Mouse (Mus musculus) liver, embryonic 13.5 days (tissue): ENCODE measurements around the gene Rasal2. TPM values are rescaled to one million over a fixed set of nuclear protein-coding genes. Genes with fewer than 3 reads are reported as not detected.

Source experiments
- ATAC-seq: fragments of 200-750 bp; cut with Nextera tagmentation; 2 replicates; pipeline ENCODE4 v1.8.0; 2017; ENCODE audit warnings: low read depth, mild to moderate bottlenecking, moderate number of reproducible peaks, moderate library complexity
- DNase-seq: peaks from one replicate; pipeline ENCODE4 v3.0.0; 2022
- H3K27ac ChIP-seq: fragments of 300-500 bp; sonication (generic); 2 replicates; pipeline ENCODE4 v1.5.1; 2015; ENCODE audit warnings: moderate library complexity, mild to moderate bottlenecking, inconsistent platforms
- H3K27me3 ChIP-seq: fragments of 300-500 bp; sonication (generic); 2 replicates; pipeline ENCODE4 v1.6.1; 2015; ENCODE audit warnings: mild to moderate bottlenecking, inconsistent platforms
- H3K36me3 ChIP-seq: fragments of 300-500 bp; sonication (generic); 2 replicates; pipeline ENCODE4 v1.6.1; 2015; ENCODE audit warnings: mild to moderate bottlenecking, inconsistent platforms
- H3K4me1 ChIP-seq: fragments of 300-500 bp; sonication (generic); replicated peaks from 2 replicates; pipeline ENCODE4 v1.6.1; 2015; ENCODE audit warnings: inconsistent platforms
- H3K4me2 ChIP-seq: fragments of 300-500 bp; sonication (generic); 2 replicates; pipeline ENCODE4 v1.6.1; 2015; ENCODE audit warnings: inconsistent platforms, mild to moderate bottlenecking, moderate library complexity
- H3K4me3 ChIP-seq: fragments of 300-500 bp; sonication (generic); replicated peaks from 2 replicates; pipeline ENCODE4 v1.5.1; 2015; ENCODE audit warnings: mild to moderate bottlenecking, inconsistent platforms
- H3K9ac ChIP-seq: fragments of 300-500 bp; sonication (generic); 2 replicates; pipeline ENCODE4 v1.6.1; 2015; ENCODE audit warnings: mild to moderate bottlenecking, inconsistent platforms
- H3K9me3 ChIP-seq: fragments of 300-500 bp; sonication (generic); replicated peaks from 2 replicates; pipeline ENCODE4 v1.6.1; 2016; ENCODE audit warnings: inconsistent platforms
- WGBS: fragments of 180-500 bp; shearing (Covaris S2); methylation state at CpG from one replicate; pipeline ENCODE4 v1.1.7; 2015; ENCODE audit not compliant: insufficient replicate concordance; 5-methylcytosine and 5-hydroxymethylcytosine counted together
- polyA plus RNA-seq: library from polyadenylated mRNA; unstranded; fragments of >200 nt; fragmentation: Nextera tagmentation; extraction: Ambion mirVana; gene quantifications from 2 replicates; pipeline ENCODE4 v1.2.1, GENCODE M21; 2015

The Rasal2 gene
- polyA plus RNA-seq, 1 experiment from 2014 or later, result 1.5 TPM

DNA sequence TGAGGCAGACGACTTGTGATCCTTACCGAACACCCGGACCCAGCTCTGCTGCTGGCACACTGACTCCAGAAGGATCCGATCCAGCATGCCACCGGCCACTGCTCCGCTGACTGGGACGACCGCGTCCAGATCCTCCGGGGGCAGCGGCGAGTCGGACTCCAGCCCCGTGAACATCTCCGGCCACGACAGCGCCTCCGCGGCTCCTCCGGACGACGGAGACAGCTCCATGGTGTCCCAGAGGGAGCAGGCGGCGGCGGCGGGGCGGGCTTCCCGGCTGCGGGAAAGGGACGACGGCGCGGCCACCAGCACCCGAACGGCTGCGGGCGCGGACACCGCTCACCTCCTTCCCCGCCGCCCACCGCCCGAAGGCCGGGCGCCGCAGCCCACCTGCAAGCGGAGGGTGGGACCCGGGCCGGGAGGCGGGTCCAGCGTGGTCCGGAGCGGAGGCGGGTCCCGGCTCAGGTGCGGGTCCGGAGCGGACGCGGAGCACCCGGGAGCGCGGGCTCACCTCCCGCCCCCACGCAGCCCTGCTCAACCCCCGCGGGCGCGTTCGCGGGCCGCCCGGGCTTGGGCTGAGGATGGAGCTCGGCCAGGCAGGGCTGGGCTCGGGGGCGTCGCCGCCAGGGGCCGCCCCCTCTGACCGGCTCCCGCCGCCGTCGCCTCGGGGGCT lies 549 bp downstream of the Rasal2 start:
- Histone ChIP-seq H3K4me3 (peak overlapping the region; percentile 83), H3K9ac (peak overlapping the region; percentile 82), H3K4me2 (peak overlapping the region; percentile 94), H3K9me3 (no peaks in the 10 kb centered on the region), H3K27ac (peak overlapping the region; percentile 65; the same call in 1 of the 2 replicates), H3K36me3 (no peaks in the 10 kb centered on the region), H3K27me3 (peaks cover 8% of the 10 kb centered on the region; the same call in 1 of the 2 replicates), H3K4me1 (peaks cover 21% of the 10 kb centered on the region)
- ATAC-seq (peak; percentile 79), DNase-seq (peak; percentile 33)
- WGBS, result under 1% methylated on average over 83 of the region's 85 CpGs

DNA sequence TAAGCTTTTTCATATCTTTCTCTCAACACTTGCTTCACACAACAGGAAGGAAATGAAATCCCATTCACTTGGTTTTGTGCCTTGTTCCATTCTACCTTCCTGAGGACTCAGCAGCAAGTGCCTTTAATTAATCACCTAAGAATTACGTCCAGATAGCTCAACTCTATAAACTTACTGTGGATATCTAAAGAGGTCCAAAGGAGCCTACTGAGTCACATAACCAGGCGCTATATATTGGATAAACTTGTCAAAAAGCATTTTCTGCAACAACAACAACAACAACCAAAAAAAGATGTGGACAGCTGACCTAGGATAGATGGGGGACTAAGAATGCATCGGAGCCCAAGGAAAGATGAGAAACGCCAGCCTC lies 1.1 kb downstream of the Rasal2 start:
- no peaks in the 10 kb centered on the region for H3K36me3 ChIP-seq
- no peaks in the 10 kb centered on the region for H3K9me3 ChIP-seq
- ATAC-seq (no peak), DNase-seq (no peak)
- H3K9ac ChIP-seq, result peak overlapping the region; percentile 82
- no peak overlapping the region for H3K27ac ChIP-seq
- peaks cover 21% of the 10 kb centered on the region for H3K4me1 ChIP-seq
- WGBS, result 2% methylated on average over 4 of the region's 4 CpGs
- H3K27me3 ChIP-seq, result peaks cover 8% of the 10 kb centered on the region; the same call in 1 of the 2 replicates
- peak overlapping the region; percentile 94 for H3K4me2 ChIP-seq
- peak overlapping the region; percentile 83 for H3K4me3 ChIP-seq

DNA sequence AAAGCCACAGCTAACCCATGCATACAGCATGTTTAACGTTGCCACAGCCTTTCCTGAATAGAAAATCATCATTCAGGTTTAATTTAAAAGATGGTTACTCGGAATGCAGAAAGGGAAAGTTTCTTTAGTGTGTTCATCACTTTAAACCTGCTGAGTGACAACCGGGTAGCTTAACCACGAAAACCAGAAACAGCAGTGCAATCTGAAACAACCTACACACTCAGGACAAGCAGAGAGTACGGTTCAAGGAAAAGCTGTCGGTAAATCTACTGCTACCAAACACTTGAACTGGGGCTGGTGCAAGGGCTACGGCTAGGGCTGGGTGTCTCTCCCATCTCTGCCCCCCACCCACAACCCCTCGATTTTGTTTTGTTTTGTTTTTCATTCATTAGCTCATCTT lies 1.5 kb downstream of the Rasal2 start:
- H3K4me3 ChIP-seq, result peak overlapping the region; percentile 83
- no peak for ATAC-seq
- H3K9ac ChIP-seq, result peak overlapping the region; percentile 82; the same call in 1 of the 2 replicates
- peak overlapping the region; percentile 94 for H3K4me2 ChIP-seq
- peaks cover 8% of the 10 kb centered on the region; the same call in 1 of the 2 replicates for H3K27me3 ChIP-seq
- no peaks in the 10 kb centered on the region for H3K9me3 ChIP-seq
- H3K36me3 ChIP-seq, result no peaks in the 10 kb centered on the region
- WGBS, result 7% methylated on average over 8 of the region's 8 CpGs
- H3K4me1 ChIP-seq, result peaks cover 19% of the 10 kb centered on the region
- DNase-seq, result no peak
- no peak overlapping the region for H3K27ac ChIP-seq

DNA sequence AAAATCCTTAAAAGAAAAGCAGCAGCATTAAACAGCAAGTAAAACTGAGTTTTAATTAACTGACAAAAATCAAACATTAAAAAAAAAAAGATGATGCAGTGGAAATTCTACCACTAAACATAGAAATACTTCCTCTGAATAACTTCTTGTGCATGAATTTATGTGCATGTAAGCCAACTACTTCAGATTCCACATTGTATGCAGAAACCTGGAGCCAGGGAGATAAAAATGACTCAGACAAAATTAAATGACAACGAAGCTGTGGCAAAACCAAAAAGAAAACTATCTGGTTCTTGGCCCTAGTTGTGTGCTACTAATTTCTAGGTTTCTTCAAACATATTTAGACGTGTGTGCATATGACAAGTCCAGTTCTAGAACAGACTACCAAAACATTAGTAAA lies 2.7 kb downstream of the Rasal2 start:
- no peaks in the 10 kb centered on the region for H3K9me3 ChIP-seq
- 48% methylated on average over 2 of the region's 2 CpGs for WGBS
- H3K36me3 ChIP-seq, result no peaks in the 10 kb centered on the region
- H3K27ac ChIP-seq, result no peak overlapping the region
- ATAC-seq (no peak), DNase-seq (no peak)
- H3K4me2 ChIP-seq, result no peak overlapping the region
- peaks cover 8% of the 10 kb centered on the region; the same call in 1 of the 2 replicates for H3K27me3 ChIP-seq
- peaks cover 13% of the 10 kb centered on the region for H3K4me1 ChIP-seq
- H3K9ac ChIP-seq, result no peak overlapping the region
- no peak overlapping the region for H3K4me3 ChIP-seq

DNA sequence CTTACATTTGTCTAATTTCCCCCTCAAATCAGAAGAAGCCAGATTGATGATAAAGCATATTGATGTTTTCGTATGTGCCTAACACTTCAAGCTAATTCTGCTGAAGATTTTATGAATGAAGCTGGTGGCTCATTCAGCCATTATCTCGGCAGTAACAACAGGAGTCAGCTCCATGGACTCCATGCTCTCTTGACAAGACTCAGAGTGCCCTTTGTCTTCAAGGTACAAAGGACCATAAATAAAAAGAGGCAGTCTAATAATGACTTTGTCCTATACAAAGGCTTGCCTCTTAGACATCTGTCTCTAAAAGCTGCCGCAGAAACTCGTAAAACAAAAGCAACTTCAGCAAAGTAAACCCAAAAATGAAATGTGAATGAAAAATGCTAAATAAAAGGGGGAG lies 24.4 kb downstream of the Rasal2 start:
- H3K4me3 ChIP-seq, result no peak overlapping the region
- H3K27ac ChIP-seq, result no peak overlapping the region
- DNase-seq, result no peak
- H3K36me3 ChIP-seq, result no peaks in the 10 kb centered on the region
- no peaks in the 10 kb centered on the region for H3K4me1 ChIP-seq
- H3K4me2 ChIP-seq, result no peak overlapping the region
- ATAC-seq, result no peak
- no peaks in the 10 kb centered on the region for H3K27me3 ChIP-seq
- H3K9me3 ChIP-seq, result no peaks in the 10 kb centered on the region
- no peak overlapping the region for H3K9ac ChIP-seq
- WGBS, result 69% methylated on average over 4 of the region's 4 CpGs

DNA sequence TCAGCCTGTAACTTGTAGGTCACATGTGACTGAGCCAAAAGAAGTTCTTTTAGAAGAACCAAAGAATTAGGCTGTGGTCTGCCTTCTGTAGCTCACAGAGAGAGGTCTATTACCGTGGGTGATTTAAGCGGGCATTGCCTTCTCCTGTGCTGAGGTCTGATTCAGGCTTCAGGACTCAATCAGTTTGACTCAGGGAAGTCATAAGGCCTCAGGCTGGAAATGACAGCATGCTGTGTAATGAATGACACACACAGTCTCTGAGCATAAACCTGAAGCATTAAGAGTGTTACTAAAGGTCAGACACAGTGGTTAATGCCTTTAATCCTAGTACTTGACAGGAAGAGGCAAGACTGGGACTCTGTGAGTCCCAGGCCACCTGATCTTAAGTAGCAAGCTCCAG lies 31.7 kb downstream of the Rasal2 start:
- H3K4me1 ChIP-seq, result no peaks in the 10 kb centered on the region
- no peak overlapping the region for H3K9ac ChIP-seq
- no peaks in the 10 kb centered on the region for H3K27me3 ChIP-seq
- 60% methylated on average over 2 of the region's 2 CpGs for whole genome bisulfite sequencing
- ATAC-seq (no peak), DNase-seq (no peak)
- H3K4me3 ChIP-seq, result no peak overlapping the region
- H3K4me2 ChIP-seq, result no peak overlapping the region
- H3K36me3 ChIP-seq, result no peaks in the 10 kb centered on the region
- no peaks in the 10 kb centered on the region for H3K9me3 ChIP-seq
- no peak overlapping the region for H3K27ac ChIP-seq

DNA sequence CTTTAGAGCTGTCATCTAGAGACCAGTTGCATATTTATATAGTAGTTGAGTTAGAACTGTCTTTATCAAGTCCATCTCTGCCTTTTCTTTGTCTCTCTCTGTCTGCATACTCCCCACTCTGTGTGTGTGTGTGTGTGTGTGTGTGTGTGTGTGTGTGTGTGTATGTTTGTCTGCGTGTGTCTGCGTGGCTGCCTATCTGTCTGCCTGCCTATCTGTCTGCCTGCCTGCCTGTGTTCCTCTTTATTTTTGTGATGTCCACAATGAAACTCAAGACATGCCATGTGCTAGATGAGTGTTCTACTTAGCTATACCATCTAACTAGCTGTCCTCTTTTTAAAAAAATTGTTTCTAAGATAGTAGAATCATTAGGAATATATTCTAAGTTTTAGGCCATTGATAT lies 42.0 kb downstream of the Rasal2 start:
- no peaks in the 10 kb centered on the region for H3K9me3 ChIP-seq
- no peak overlapping the region for H3K4me2 ChIP-seq
- H3K4me3 ChIP-seq, result no peak overlapping the region
- ATAC-seq, result no peak
- H3K27ac ChIP-seq, result no peak overlapping the region
- no peaks in the 10 kb centered on the region for H3K27me3 ChIP-seq
- DNase-seq, result no peak
- no peaks in the 10 kb centered on the region for H3K36me3 ChIP-seq
- WGBS, result 49% methylated on average over 2 of the region's 2 CpGs
- no peak overlapping the region for H3K9ac ChIP-seq
- no peaks in the 10 kb centered on the region for H3K4me1 ChIP-seq

DNA sequence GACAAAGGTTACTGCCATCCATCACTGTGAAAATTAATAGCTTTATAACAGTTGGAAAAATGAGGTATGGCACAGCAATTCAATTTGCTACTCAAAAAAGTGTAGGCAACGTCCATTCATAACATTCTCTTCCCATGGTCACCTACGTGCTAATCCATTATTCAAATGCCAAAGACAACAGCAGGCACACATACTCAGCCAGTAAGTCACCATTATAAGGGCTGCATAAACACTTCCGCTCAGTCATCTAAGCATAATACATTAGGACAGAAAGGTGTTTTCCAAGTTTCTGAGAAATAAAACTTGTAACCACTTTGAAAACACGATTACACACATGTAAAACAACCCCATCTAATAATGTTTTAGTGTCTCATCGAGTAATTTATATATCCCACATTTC lies 44.1 kb downstream of the Rasal2 start:
- ATAC-seq (no peak), DNase-seq (no peak)
- H3K9me3 ChIP-seq, result no peaks in the 10 kb centered on the region
- no peak overlapping the region for H3K4me2 ChIP-seq
- H3K4me1 ChIP-seq, result no peaks in the 10 kb centered on the region
- H3K4me3 ChIP-seq, result no peak overlapping the region
- no peaks in the 10 kb centered on the region for H3K27me3 ChIP-seq
- H3K9ac ChIP-seq, result no peak overlapping the region
- no peak overlapping the region for H3K27ac ChIP-seq
- WGBS, result 66% methylated on average over 5 of the region's 5 CpGs
- no peaks in the 10 kb centered on the region for H3K36me3 ChIP-seq

DNA sequence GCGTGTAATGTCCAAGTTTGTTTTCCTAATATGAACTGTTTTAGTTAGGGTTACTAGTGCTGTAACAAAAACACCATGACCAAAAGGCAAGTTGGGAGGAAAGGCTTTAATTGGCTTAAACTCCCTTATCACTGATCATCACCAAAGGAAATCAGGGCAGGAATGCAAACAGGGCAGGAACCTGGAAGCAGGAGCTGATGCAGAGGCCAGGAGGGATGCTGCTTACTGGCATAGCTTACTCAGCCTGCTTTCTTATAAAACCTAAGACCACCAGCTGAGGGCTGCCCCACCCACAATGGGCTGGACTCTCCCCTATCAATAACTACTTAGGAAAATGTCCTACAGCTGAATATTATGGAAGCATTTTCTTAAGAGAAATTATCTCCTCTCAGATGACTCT lies 65.7 kb downstream of the Rasal2 start:
- H3K4me3 ChIP-seq, result no peak overlapping the region
- H3K27me3 ChIP-seq, result no peaks in the 10 kb centered on the region
- no peak overlapping the region for H3K4me2 ChIP-seq
- no peaks in the 10 kb centered on the region for H3K9me3 ChIP-seq
- no peak overlapping the region for H3K27ac ChIP-seq
- no peak for ATAC-seq
- 56% methylated on average over 1 of the region's 1 CpGs for WGBS
- no peaks in the 10 kb centered on the region for H3K4me1 ChIP-seq
- DNase-seq, result no peak
- H3K9ac ChIP-seq, result no peak overlapping the region
- H3K36me3 ChIP-seq, result no peaks in the 10 kb centered on the region

DNA sequence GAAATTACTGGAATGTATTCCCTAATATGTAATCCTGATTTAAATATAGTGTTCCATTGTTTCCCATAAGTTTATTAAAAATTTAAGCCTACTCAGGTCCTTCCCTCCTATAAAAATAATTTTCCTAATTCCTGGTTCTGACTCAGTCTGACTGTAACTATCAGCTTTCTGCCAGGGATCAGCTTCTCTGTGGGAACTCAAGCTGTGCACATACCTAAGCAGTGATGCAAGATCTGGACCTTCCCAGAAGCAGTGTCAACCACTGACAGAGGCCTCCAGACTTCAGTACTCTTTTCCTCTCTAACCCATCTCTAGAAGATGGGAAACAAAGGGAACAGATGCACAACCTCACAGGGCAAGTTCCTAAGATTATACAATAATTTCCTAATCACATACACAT lies 68.9 kb downstream of the Rasal2 start:
- DNase-seq (no peak), ATAC-seq (no peak)
- no peaks in the 10 kb centered on the region for H3K9me3 ChIP-seq
- H3K27ac ChIP-seq, result no peak overlapping the region
- no peak overlapping the region for H3K9ac ChIP-seq
- no peaks in the 10 kb centered on the region for H3K4me1 ChIP-seq
- no peak overlapping the region for H3K4me3 ChIP-seq
- H3K4me2 ChIP-seq, result no peak overlapping the region
- no peaks in the 10 kb centered on the region for H3K36me3 ChIP-seq
- no peaks in the 10 kb centered on the region for H3K27me3 ChIP-seq

DNA sequence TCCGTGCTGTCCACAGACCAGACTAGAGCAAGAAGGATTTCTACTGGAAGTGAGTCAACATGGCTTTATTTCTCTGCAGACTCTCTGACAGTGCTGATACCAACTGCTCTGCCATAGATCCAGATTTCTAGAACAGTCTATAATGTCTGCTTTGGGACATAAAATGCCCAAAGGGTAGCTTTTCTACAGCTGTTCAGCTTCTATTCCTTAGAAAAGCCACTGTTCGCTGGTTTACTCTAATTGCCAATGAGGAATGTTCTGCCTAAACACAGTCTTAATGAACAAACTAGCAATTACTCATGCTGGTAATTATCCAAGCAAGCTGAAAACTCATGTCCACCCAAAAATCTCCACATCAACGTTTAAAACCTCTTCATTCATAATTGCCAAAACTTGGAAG lies 77.6 kb downstream of the Rasal2 start:
- no peaks in the 10 kb centered on the region for H3K27me3 ChIP-seq

DNA sequence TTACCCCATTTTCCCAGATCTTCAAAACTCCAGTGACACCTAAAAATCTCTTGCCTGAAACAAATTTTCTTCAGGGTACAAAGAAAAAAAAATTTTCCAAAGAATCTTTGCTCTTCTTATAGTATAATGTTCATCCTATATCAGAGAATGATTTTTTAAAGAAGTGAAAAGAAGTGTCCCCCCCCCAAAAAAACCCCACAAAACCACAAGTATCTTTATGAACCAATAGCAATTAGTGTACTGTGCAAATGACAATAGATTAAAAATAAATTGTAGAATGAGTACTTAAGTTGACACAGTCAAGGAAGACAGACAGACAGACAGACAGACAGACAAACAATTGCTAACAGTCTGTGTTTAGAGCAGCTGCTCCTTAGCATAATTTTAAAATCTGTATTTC lies 84.3 kb downstream of the Rasal2 start:
- H3K4me1 ChIP-seq, result no peaks in the 10 kb centered on the region
- no peak for ATAC-seq

More for the DNA sequence above, 77.6 kb downstream of the Rasal2 start:
- Histone ChIP-seq H3K36me3 (no peaks in the 10 kb centered on the region), H3K9ac (no peak overlapping the region), H3K27ac (no peak overlapping the region), H3K4me1 (no peaks in the 10 kb centered on the region), H3K4me2 (no peak overlapping the region), H3K4me3 (no peak overlapping the region), H3K9me3 (no peaks in the 10 kb centered on the region)
- 62% methylated on average over 3 of the region's 3 CpGs for WGBS
- no peak for ATAC-seq
- no peak for DNase-seq

More for the DNA sequence above, 84.3 kb downstream of the Rasal2 start:
- Histone ChIP-seq H3K27ac (no peak overlapping the region), H3K4me2 (no peak overlapping the region), H3K36me3 (no peaks in the 10 kb centered on the region), H3K4me3 (no peak overlapping the region), H3K9ac (no peak overlapping the region), H3K9me3 (no peaks in the 10 kb centered on the region), H3K27me3 (no peaks in the 10 kb centered on the region)
- no peak for DNase-seq
